In genomic region chr16:32042367-32042766, GRCm38 (mm10) we compare ENCODE assay signal across 14 mouse cellular contexts. TPM values are rescaled to one million over a fixed set of nuclear protein-coding genes. Genes with fewer than 3 reads are reported as not detected.
DNase-seq lines count a peak whose midpoint lies in the region; TF ChIP-seq lines count a peak whose summit lies in the region.
"Had no signal": no experiment of that assay in that cellular context is flagged by ENCODE, and none has a peak within 500 bp of the region (broad histone marks: within the 10 kb centered on the region; RNA-seq: fewer than 3 reads in every experiment).

No protein-coding gene starts in this region.

- H3K4me3 ChIP-seq in kidney, adult 2 months (ENCODE audit: insufficient read depth, low read depth, low read length): no peak overlapping the region
- no peak overlapping the region for H3K4me3 ChIP-seq in bone marrow macrophage, adult 2 months (ENCODE audit: insufficient read depth, low read length)
- H3K4me3 ChIP-seq: kidney, embryonic 15.5 days; neural tube, embryonic 15.5 days had no signal

- TF ChIP-seq POLR2A in kidney, adult 2 months (IDR thresholded peaks at IDR 0.05; ENCODE audit: low read depth, low read length): no peak
- no peak for TF ChIP-seq POLR2A in bone marrow macrophage, adult 2 months (IDR thresholded peaks at IDR 0.05; ENCODE audit: borderline replicate concordance, low read depth, low read length)

- TF ChIP-seq CTCF in kidney, adult 2 months (conservative IDR thresholded peaks at IDR 0.05; ENCODE audit: insufficient read depth, insufficient read length, low read depth, low read length): peak; percentile 16; the same call in 1 of the 2 replicates
- peak; percentile 27; the same call in 1 of the 2 replicates for TF ChIP-seq CTCF in bone marrow macrophage, adult 2 months (IDR thresholded peaks at IDR 0.05; ENCODE audit: low read depth, low read length)

- H3K36me3 ChIP-seq in kidney, adult 2 months (ENCODE audit: control insufficient read depth, insufficient read depth, low read length): peaks cover 13% of the 10 kb centered on the region

- WGBS in kidney, adult 2 months: 91% methylated on average over 4 of the region's 4 CpGs

- DNase-seq in kidney, adult 2 months: no peak
- DNase-seq in kidney, adult 8-10 months: no peak
- peak; percentile 20 for DNase-seq in retina, embryonic 14.5 days (ENCODE audit: low spot score)
- no peak for DNase-seq in retina, postnatal 1 day
- DNase-seq in urinary bladder, postnatal 4 days (ENCODE audit: low spot score in 2 of 2): no peak
- no peak for DNase-seq in Muller cell, postnatal 12 days (ENCODE audit: inconsistent ontology term)
- DNase-seq: cerebellum, adult 18-20 months; heart, postnatal 10 days; left cerebral cortex, postnatal 4 days; lung, adult 2 months; thymus, adult 2 months had no signal

- no peaks in the 10 kb centered on the region for H3K27me3 ChIP-seq in kidney, adult 2 months (replicated peaks; ENCODE audit: control insufficient read depth, insufficient read depth, low read length)
- H3K27me3 ChIP-seq: kidney, embryonic 15.5 days; neural tube, embryonic 15.5 days had no signal

- no peak overlapping the region for H3K27ac ChIP-seq in kidney, adult 2 months (ENCODE audit: insufficient read depth, low read depth, low read length)
- H3K27ac ChIP-seq in bone marrow macrophage, adult 2 months (ENCODE audit: insufficient read depth, low read depth, low read length): no peak overlapping the region
- H3K27ac ChIP-seq: kidney, embryonic 15.5 days; neural tube, embryonic 15.5 days had no signal

- H3K4me1 ChIP-seq in kidney, adult 2 months (ENCODE audit: control insufficient read depth, insufficient read depth, low read length): no peaks in the 10 kb centered on the region
- H3K4me1 ChIP-seq in bone marrow macrophage, adult 2 months (ENCODE audit: control insufficient read depth, insufficient read depth, low read length): no peaks in the 10 kb centered on the region
- H3K4me1 ChIP-seq: kidney, embryonic 15.5 days; neural tube, embryonic 15.5 days had no signal

RNA-seq across cellular contexts. Expression of gene Pak2, which starts 36.8 kb away (rescaled TPM):
- 15.7 and 18.3 TPM in 2 replicates for polyA plus RNA-seq in kidney, adult 2 months (2012; rRNA removed)
- 58.8 and 63.0 TPM in 2 replicates for polyA plus RNA-seq in bone marrow macrophage, adult 2 months (2012; ENCODE audit: insufficient read depth, insufficient read length, missing spikeins)

RNA-seq across cellular contexts. Expression of gene Senp5, which starts 39.3 kb away (rescaled TPM):
- polyA plus RNA-seq in kidney, adult 2 months (2012; rRNA removed): 4.4 and 5.5 TPM in 2 replicates
- 13.6 and 14.4 TPM in 2 replicates for polyA plus RNA-seq in bone marrow macrophage, adult 2 months (2012; ENCODE audit: insufficient read depth, insufficient read length, missing spikeins)

RNA-seq across cellular contexts. Expression of gene Pigx, which starts 57.2 kb away (rescaled TPM):
- 29.0 and 33.2 TPM in 2 replicates for polyA plus RNA-seq in kidney, adult 2 months (2012; rRNA removed)
- 39.1 and 49.3 TPM in 2 replicates for polyA plus RNA-seq in bone marrow macrophage, adult 2 months (2012; ENCODE audit: insufficient read depth, insufficient read length, missing spikeins)

RNA-seq across cellular contexts. Expression of gene Cep19, which starts 57.2 kb away (rescaled TPM):
- 17.2 and 18.9 TPM in 2 replicates for polyA plus RNA-seq in kidney, adult 2 months (2012; rRNA removed)
- 10.9 and 12.2 TPM in 2 replicates for polyA plus RNA-seq in bone marrow macrophage, adult 2 months (2012; ENCODE audit: insufficient read depth, insufficient read length, missing spikeins)
